Mouse (Mus musculus): ENCODE data around the gene Fxyd1.

- TF ChIP-seq HCFC1 (IDR thresholded peaks at IDR 0.05; ENCODE audit: borderline replicate concordance, insufficient read depth, low read length) (no peak), CHD2 (IDR thresholded peaks at IDR 0.05; ENCODE audit: low read depth, low read length) (no peak), ZC3H11A (IDR thresholded peaks at IDR 0.05; ENCODE audit: borderline replicate concordance, low read depth, low read length) (no peak)
Observed at GRCm38 (mm10) chr7:31084140-31084539, 27.1 kb upstream of the Fxyd1 start.
